Mouse (Mus musculus): ENCODE data around the gene Tmem121.

DNA sequence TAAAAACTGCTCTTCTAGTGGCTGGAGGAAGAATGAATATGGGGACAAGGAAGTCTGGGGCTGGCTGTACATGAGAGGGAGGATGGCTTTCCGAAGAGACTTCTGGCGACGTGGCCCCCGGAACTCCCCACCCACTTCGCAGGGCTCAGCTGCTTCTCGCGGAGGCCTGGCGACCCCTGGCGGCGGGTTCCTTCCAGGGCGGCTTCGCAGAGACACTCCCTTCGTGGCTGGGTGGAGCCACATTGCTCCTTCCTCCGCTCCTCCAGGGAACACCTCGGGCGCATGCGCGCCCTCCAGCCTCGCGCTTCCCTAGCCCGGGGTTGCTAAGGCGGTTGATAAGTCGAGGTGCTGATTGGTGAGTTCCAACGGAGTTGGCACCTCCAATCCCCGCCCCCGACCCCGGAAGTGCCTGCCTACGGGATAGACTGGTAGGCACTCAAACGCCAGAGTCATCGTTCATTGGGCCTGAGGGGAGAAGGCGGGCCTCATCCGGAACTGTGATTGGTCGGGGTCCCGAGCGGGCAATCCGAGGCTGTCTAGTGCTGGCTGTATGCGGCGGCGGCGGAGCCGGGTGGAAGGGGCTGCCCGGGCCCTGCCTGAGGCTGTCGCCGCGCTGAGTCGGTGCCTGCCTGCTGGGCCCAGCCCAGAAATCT lies 29.7 kb upstream of the Tmem121 start, which contains the start of gene Tedc1:
- peak; percentile 54; the same call in 1 of the 2 replicates for TF ChIP-seq FLI1 (IDR thresholded peaks at IDR 0.05; ENCODE audit: low read length)
- TF ChIP-seq GATA1 (IDR thresholded peaks at IDR 0.05; ENCODE audit: borderline replicate concordance, low read length) = no peak
